Mouse (Mus musculus): ENCODE results near the gene Dyrk1a. TPM values are rescaled to one million over a fixed set of nuclear protein-coding genes. Genes with fewer than 3 reads are reported as not detected.

The Dyrk1a gene
- polyA plus RNA-seq, 1 experiment from 2014 or later, result 9.6 TPM

- Histone ChIP-seq H3K36me3 (no peaks in the 10 kb centered on the region), H3K27ac (replicated peaks) (no peak overlapping the region), H3K4me1 (peaks cover 53% of the 10 kb centered on the region), H3K9me3 (replicated peaks) (no peaks in the 10 kb centered on the region), H3K27me3 (ENCODE audit: low read depth, poor library complexity, severe bottlenecking) (no peaks in the 10 kb centered on the region), H3K4me3 (no peak overlapping the region)
- no peak for DNase-seq (ENCODE audit: low spot score)
- WGBS, result 66% methylated on average over 4 of the region's 4 CpGs
These were observed 32.9 kb downstream of the Dyrk1a start for GRCm38 (mm10) chr16:94602730-94603129.

- no peaks in the 10 kb centered on the region for H3K27me3 ChIP-seq (ENCODE audit: low read depth, poor library complexity, severe bottlenecking)
- WGBS, result 95% methylated on average over 1 of the region's 1 CpGs
- H3K4me1 ChIP-seq, result peaks cover 23% of the 10 kb centered on the region
- no peaks in the 10 kb centered on the region for H3K36me3 ChIP-seq
- H3K4me3 ChIP-seq, result no peak overlapping the region
- no peak for DNase-seq (ENCODE audit: low spot score)
- no peak overlapping the region for H3K27ac ChIP-seq (replicated peaks)
- no peaks in the 10 kb centered on the region for H3K9me3 ChIP-seq (replicated peaks)
These were observed 36.4 kb downstream of the Dyrk1a start for GRCm38 (mm10) chr16:94606169-94606568.

DNA sequence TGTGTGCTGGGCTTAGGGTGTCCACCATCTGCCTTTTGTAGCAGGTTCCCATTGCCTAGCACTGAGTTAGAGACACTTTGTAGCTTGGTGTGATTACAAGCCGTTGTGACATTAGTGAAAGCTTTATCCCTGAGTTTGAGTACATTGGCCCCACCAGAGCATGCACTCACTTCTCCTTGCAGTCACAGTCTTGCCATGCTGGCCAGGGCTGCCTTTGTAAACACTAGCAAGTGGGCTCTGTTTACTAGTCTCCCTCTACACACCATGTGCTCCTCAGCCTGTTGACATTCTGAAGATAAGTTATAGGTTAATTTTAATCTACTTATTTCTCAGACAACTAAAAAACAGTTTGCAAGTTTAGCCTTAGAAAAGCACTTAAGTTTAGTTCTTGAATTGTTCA lies 37.7 kb downstream of the Dyrk1a start:
- Histone ChIP-seq H3K36me3 (peaks cover 2% of the 10 kb centered on the region; the same call in 1 of the 2 replicates), H3K27me3 (ENCODE audit: low read depth, poor library complexity, severe bottlenecking) (no peaks in the 10 kb centered on the region), H3K4me1 (peaks cover 10% of the 10 kb centered on the region), H3K27ac (replicated peaks) (no peak overlapping the region), H3K4me3 (no peak overlapping the region), H3K9me3 (replicated peaks) (no peaks in the 10 kb centered on the region)
- no peak for DNase-seq (ENCODE audit: low spot score)
- 78% methylated on average over 1 of the region's 1 CpGs for WGBS

DNA sequence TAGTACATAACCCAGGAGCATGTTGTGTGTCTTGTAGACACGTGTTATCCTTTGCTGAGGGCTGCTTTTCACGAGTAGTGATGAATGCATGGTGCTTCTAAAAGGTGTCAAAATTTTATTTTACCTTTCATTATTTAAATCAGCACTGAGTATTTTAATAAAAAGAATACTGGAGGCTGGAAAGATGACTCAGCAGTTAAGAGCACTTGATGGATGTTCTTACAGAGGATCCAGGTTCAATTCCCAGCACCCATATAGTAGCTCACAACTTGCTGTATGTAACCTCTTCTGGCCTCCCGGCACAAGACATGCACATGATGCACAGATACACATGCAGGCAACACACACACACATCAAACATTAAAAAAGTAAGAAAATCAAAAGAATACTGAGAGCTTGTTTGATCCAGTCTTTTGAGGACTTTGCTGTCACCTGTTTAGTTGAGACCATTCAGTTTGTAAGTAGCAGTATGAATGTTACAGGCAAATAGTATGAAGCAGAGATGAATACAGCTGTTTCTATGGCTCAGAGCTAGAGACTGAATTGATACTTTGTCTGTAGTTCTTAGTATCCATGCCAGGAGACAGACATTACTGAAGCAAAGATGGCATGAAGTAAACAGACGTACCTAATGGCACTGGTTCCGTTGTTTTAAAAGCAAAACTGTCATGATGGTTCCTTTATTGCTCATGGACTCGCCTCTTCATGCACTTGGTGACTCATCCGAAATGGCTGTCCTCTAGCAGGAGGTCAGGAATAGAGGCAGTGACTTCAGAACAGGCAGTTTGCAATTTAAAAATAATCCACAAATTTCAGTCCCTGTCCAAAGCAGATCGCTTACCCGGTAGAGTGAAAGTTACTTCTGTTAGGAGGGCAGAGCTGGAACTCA lies 39.1 kb downstream of the Dyrk1a start:
- no peak for DNase-seq (ENCODE audit: low spot score)
- Histone ChIP-seq H3K36me3 (peaks cover 4% of the 10 kb centered on the region; the same call in 1 of the 2 replicates), H3K4me3 (no peak overlapping the region), H3K27me3 (ENCODE audit: low read depth, poor library complexity, severe bottlenecking) (no peaks in the 10 kb centered on the region), H3K27ac (replicated peaks) (no peak overlapping the region), H3K9me3 (replicated peaks) (no peaks in the 10 kb centered on the region), H3K4me1 (no peaks in the 10 kb centered on the region)
- WGBS, result 94% methylated on average over 9 of the region's 9 CpGs

DNA sequence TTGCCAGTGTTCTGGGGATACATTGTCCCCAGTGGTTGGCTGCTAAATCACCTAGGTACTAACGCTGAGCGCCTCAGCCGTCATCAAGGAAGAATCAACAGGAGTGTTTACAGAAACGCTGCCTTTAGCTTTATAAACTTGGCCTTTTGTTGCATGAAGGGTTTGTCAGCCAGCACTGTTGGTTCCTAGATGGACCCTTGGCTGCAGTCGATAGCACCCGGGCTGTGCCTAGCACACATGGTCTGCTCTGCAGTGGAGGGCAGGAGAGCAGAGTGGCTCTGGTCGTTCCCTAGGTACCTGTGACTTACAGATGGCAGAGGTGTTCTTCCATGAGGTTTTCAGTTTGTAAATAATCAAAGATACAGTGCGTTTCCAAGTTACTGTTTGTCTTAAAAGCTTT lies 42.8 kb downstream of the Dyrk1a start:
- 91% methylated on average over 8 of the region's 8 CpGs for WGBS
- H3K27me3 ChIP-seq (ENCODE audit: low read depth, poor library complexity, severe bottlenecking), result no peaks in the 10 kb centered on the region
- DNase-seq (ENCODE audit: low spot score), result no peak
- H3K36me3 ChIP-seq, result peaks cover 25% of the 10 kb centered on the region
- no peak overlapping the region for H3K27ac ChIP-seq (replicated peaks)
- H3K4me1 ChIP-seq, result no peaks in the 10 kb centered on the region
- no peaks in the 10 kb centered on the region for H3K9me3 ChIP-seq (replicated peaks)
- no peak overlapping the region for H3K4me3 ChIP-seq

DNA sequence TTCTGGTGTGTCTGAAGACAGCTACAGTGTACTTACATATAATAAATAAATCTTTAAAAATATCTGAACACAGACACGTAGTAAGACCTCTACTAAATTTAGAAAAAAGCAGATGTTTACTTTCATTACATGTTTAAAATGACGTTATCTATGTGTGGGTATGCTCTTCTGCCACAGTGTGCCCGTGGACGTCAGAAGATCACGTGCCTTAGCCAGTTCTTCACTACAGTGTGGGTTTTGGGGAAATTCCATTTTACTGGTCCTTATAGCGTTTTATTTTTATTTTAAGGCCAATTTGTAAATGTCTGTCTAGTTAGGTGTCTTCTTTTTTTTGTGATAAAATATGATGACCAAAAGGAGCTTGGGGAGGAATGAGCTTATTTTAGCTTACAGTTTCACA lies 47.4 kb downstream of the Dyrk1a start:
- Histone ChIP-seq H3K27ac (replicated peaks) (no peak overlapping the region), H3K27me3 (ENCODE audit: low read depth, poor library complexity, severe bottlenecking) (no peaks in the 10 kb centered on the region), H3K4me1 (peaks cover 6% of the 10 kb centered on the region; the same call in 1 of the 2 replicates), H3K9me3 (replicated peaks) (no peaks in the 10 kb centered on the region), H3K36me3 (peaks cover 39% of the 10 kb centered on the region), H3K4me3 (no peak overlapping the region)
- no peak for DNase-seq (ENCODE audit: low spot score)
- WGBS, result 94% methylated on average over 6 of the region's 6 CpGs

GRCm38 (mm10) chr16:94618543-94618942 lies 48.7 kb downstream of the Dyrk1a start:
- Histone ChIP-seq H3K4me3 (no peak overlapping the region), H3K27me3 (ENCODE audit: low read depth, poor library complexity, severe bottlenecking) (no peaks in the 10 kb centered on the region), H3K27ac (replicated peaks) (no peak overlapping the region), H3K4me1 (peaks cover 6% of the 10 kb centered on the region; the same call in 1 of the 2 replicates), H3K36me3 (peaks cover 39% of the 10 kb centered on the region), H3K9me3 (replicated peaks) (no peaks in the 10 kb centered on the region)
- WGBS, result 57% methylated on average over 10 of the region's 10 CpGs
- DNase-seq (ENCODE audit: low spot score), result peak; percentile 41

DNA sequence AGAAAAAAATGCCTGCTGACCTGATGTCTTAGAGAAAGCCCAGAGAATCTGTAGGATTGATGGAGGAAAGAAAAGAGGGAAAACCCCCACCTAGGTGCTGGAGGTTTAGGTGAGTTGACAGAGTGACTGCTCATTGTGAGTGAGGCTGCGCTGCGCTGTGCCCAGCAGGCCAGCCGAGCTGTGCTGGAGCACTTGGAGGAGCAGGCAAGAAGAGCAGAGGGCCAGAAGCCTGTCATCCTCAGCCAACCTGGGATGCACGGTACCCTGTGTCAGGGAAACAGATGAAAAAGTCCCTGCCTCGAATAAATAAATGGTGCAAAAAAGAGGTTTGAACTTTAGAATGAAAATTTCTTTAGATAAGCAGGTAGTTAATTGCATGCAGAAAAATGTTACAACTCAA lies 49.5 kb downstream of the Dyrk1a start:
- Histone ChIP-seq H3K4me1 (peaks cover 6% of the 10 kb centered on the region; the same call in 1 of the 2 replicates), H3K27ac (replicated peaks) (no peak overlapping the region), H3K9me3 (replicated peaks) (no peaks in the 10 kb centered on the region), H3K4me3 (no peak overlapping the region), H3K27me3 (ENCODE audit: low read depth, poor library complexity, severe bottlenecking) (no peaks in the 10 kb centered on the region), H3K36me3 (peaks cover 36% of the 10 kb centered on the region)
- no peak for DNase-seq (ENCODE audit: low spot score)
- WGBS, result 92% methylated on average over 5 of the region's 5 CpGs

- DNase-seq (ENCODE audit: low spot score), result no peak
- H3K9me3 ChIP-seq (replicated peaks), result no peaks in the 10 kb centered on the region
- H3K36me3 ChIP-seq, result peaks cover 13% of the 10 kb centered on the region
- WGBS, result 93% methylated on average over 4 of the region's 4 CpGs
- H3K27me3 ChIP-seq (ENCODE audit: low read depth, poor library complexity, severe bottlenecking), result no peaks in the 10 kb centered on the region
- peaks cover 19% of the 10 kb centered on the region for H3K4me1 ChIP-seq
- no peak overlapping the region for H3K4me3 ChIP-seq
- no peak overlapping the region for H3K27ac ChIP-seq (replicated peaks)
These were observed 55.1 kb downstream of the Dyrk1a start for GRCm38 (mm10) chr16:94624871-94625270.

DNA sequence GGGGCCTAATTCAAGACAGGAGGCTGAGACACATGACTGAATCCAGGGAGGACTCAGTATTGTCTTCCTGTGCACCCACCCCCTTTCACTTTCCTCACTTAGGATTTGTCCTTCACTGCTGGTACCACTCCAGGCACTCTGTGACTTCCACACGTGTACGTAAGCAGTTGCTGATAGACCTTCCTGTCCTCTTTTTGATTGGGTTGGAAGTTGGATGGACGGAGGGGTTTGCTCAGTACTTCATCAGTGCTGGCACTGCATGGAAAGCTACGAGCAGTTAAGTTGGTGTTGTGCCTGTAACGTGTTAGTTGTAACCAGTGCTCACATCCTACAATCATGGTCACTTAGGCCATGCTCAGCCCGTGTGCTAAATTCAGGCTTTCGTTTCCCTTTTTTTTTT lies 55.8 kb downstream of the Dyrk1a start:
- no peaks in the 10 kb centered on the region for H3K9me3 ChIP-seq (replicated peaks)
- 89% methylated on average over 7 of the region's 7 CpGs for WGBS
- H3K36me3 ChIP-seq, result peaks cover 5% of the 10 kb centered on the region

GRCm38 (mm10) chr16:94627736-94628135 lies 57.9 kb downstream of the Dyrk1a start:
- Histone ChIP-seq H3K4me1 (peaks cover 29% of the 10 kb centered on the region), H3K27me3 (ENCODE audit: low read depth, poor library complexity, severe bottlenecking) (no peaks in the 10 kb centered on the region), H3K4me3 (no peak overlapping the region), H3K36me3 (no peaks in the 10 kb centered on the region; the same call in 1 of the 2 replicates), H3K9me3 (replicated peaks) (no peaks in the 10 kb centered on the region), H3K27ac (replicated peaks) (no peak overlapping the region)
- no peak for DNase-seq (ENCODE audit: low spot score)
- WGBS, result 57% methylated on average over 5 of the region's 5 CpGs

More for the DNA sequence above, 55.8 kb downstream of the Dyrk1a start:
- no peaks in the 10 kb centered on the region for H3K27me3 ChIP-seq (ENCODE audit: low read depth, poor library complexity, severe bottlenecking)
- H3K27ac ChIP-seq (replicated peaks), result no peak overlapping the region
- peaks cover 19% of the 10 kb centered on the region for H3K4me1 ChIP-seq
- H3K4me3 ChIP-seq, result no peak overlapping the region
- DNase-seq (ENCODE audit: low spot score), result no peak

GRCm38 (mm10) chr16:94628976-94629729 lies 59.3 kb downstream of the Dyrk1a start:
- 94% methylated on average over 9 of the region's 9 CpGs for WGBS
- Histone ChIP-seq H3K9me3 (replicated peaks) (no peaks in the 10 kb centered on the region), H3K27me3 (ENCODE audit: low read depth, poor library complexity, severe bottlenecking) (no peaks in the 10 kb centered on the region), H3K36me3 (no peaks in the 10 kb centered on the region), H3K4me1 (peaks cover 35% of the 10 kb centered on the region), H3K4me3 (no peak overlapping the region), H3K27ac (replicated peaks) (no peak overlapping the region)
- no peak for DNase-seq (ENCODE audit: low spot score)

DNA sequence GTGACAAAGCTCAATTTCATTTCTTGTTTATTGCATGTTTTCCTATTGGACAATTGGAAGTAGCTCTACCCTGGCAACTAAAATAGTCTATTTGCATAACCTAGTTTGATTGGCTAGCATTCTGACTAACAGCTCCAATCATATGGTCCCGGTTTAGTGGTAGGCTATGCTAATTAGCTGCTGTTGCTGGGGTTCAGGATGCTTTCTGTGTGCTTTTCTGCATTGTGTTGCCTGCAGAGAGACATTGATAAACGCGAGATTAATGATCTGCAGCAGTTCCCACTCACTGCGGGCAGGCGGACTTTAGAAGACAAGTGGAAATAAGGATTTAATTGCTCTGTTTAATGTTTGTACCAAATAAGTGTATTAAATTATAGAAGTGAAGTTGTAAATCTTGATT lies 62.2 kb downstream of the Dyrk1a start:
- H3K4me3 ChIP-seq, result no peak overlapping the region
- H3K4me1 ChIP-seq, result peaks cover 24% of the 10 kb centered on the region
- no peaks in the 10 kb centered on the region for H3K36me3 ChIP-seq
- WGBS, result 36% methylated on average over 5 of the region's 5 CpGs
- H3K27me3 ChIP-seq (ENCODE audit: low read depth, poor library complexity, severe bottlenecking), result no peaks in the 10 kb centered on the region
- H3K27ac ChIP-seq (replicated peaks), result peak overlapping the region; percentile 49; the same call in 1 of the 2 replicates
- no peak for DNase-seq (ENCODE audit: low spot score)
- no peaks in the 10 kb centered on the region for H3K9me3 ChIP-seq (replicated peaks)
